Mouse (Mus musculus) B cell, adult 2 months (primary cell): ENCODE measurements at regions not wholly inside any gene's neighbourhood (a gene's known extent, or its start where the extent isn't known, plus 50 kb on each side); places are given as distances from the start of the nearest gene placed in this dataset.
A peak's percentile ranks its signal among the peaks of the same experiment; 100 is the strongest.

ENCODE experiments used
- DNase-seq, 2 experiments: peaks; one replicate each; pipeline ENCODE4 v3.0.0; 2022

GRCm38 (mm10) chr6:51379560-51380274 lies 52.8 kb upstream of the Nfe2l3 start:
- peak in 1 of 2 experiments; percentile 15 for DNase-seq

GRCm38 (mm10) chr6:51380275-51380575 lies 52.2 kb upstream of the Nfe2l3 start:
- DNase-seq = no peak

GRCm38 (mm10) chr6:51381465-51381864 lies 51.0 kb upstream of the Nfe2l3 start:
- no peak for DNase-seq
